Mouse (Mus musculus): Measurements from ENCODE around the gene Plppr1.

The Plppr1 gene

GRCm38 (mm10) chr4:49059021-49059401 lies at the start of gene Plppr1:
Plppr1 (plus strand) TSS chr4:49059273.
- DNase-seq (ENCODE audit: low spot score) = peak; percentile 77

GRCm38 (mm10) chr4:49016701-49017100 lies 42.4 kb upstream of the Plppr1 start:
- DNase-seq (ENCODE audit: low spot score) = no peak

- DNase-seq (ENCODE audit: low spot score) = no peak
Measured at GRCm38 (mm10) chr4:49023221-49023620, 35.9 kb upstream of the Plppr1 start.

- DNase-seq (ENCODE audit: low spot score) = no peak
Measured at GRCm38 (mm10) chr4:49038311-49038710, 20.8 kb upstream of the Plppr1 start.

- no peak for DNase-seq (ENCODE audit: low spot score)
Measured at GRCm38 (mm10) chr4:49039854-49040253, 19.2 kb upstream of the Plppr1 start.

GRCm38 (mm10) chr4:49041655-49042054 lies 17.4 kb upstream of the Plppr1 start:
- no peak for DNase-seq (ENCODE audit: low spot score)

GRCm38 (mm10) chr4:49050628-49051027 lies 8.4 kb upstream of the Plppr1 start:
- no peak for DNase-seq (ENCODE audit: low spot score)

- DNase-seq (ENCODE audit: low spot score) = peak; percentile 78
Measured at GRCm38 (mm10) chr4:49057916-49058315, 1.2 kb upstream of the Plppr1 start.

GRCm38 (mm10) chr4:49058557-49058956 lies 516 bp upstream of the Plppr1 start:
- DNase-seq (ENCODE audit: low spot score) = peak; percentile 45

GRCm38 (mm10) chr4:49059402-49060381 lies 619 bp downstream of the Plppr1 start:
- peak; percentile 41 for DNase-seq (ENCODE audit: low spot score)

GRCm38 (mm10) chr4:49069471-49069870 lies 10.4 kb downstream of the Plppr1 start:
- DNase-seq (ENCODE audit: low spot score) = no peak

GRCm38 (mm10) chr4:49072886-49073285 lies 13.8 kb downstream of the Plppr1 start:
- DNase-seq (ENCODE audit: low spot score) = no peak

GRCm38 (mm10) chr4:49075881-49076280 lies 16.8 kb downstream of the Plppr1 start:
- DNase-seq (ENCODE audit: low spot score) = no peak

GRCm38 (mm10) chr4:49079399-49079798 lies 20.3 kb downstream of the Plppr1 start:
- no peak for DNase-seq (ENCODE audit: low spot score)

- DNase-seq (ENCODE audit: low spot score) = no peak
Measured at GRCm38 (mm10) chr4:49088205-49088604, 29.1 kb downstream of the Plppr1 start.

GRCm38 (mm10) chr4:49090461-49090860 lies 31.4 kb downstream of the Plppr1 start:
- DNase-seq (ENCODE audit: low spot score) = no peak

GRCm38 (mm10) chr4:49099448-49099847 lies 40.4 kb downstream of the Plppr1 start:
- no peak for DNase-seq (ENCODE audit: low spot score)

GRCm38 (mm10) chr4:49101934-49102768 lies 43.1 kb downstream of the Plppr1 start:
- DNase-seq (ENCODE audit: low spot score) = no peak

- no peak for DNase-seq (ENCODE audit: low spot score)
Measured at GRCm38 (mm10) chr4:49102769-49103193, 43.7 kb downstream of the Plppr1 start.

GRCm38 (mm10) chr4:49104860-49105259 lies 45.8 kb downstream of the Plppr1 start:
- no peak for DNase-seq (ENCODE audit: low spot score)

GRCm38 (mm10) chr4:49107895-49108294 lies 48.8 kb downstream of the Plppr1 start:
- no peak for DNase-seq (ENCODE audit: low spot score)

- DNase-seq (ENCODE audit: low spot score) = no peak
Measured at GRCm38 (mm10) chr4:49108371-49108770, 49.3 kb downstream of the Plppr1 start.

GRCm38 (mm10) chr4:49109989-49110388 lies 50.9 kb downstream of the Plppr1 start:
- DNase-seq (ENCODE audit: low spot score) = no peak

Data from embryo, embryonic 10.5 days (tissue).